Mouse (Mus musculus) erythroblast, embryonic 14.5 days (primary cell): ENCODE data around the gene Abi2.

Source experiments
- GATA1 ChIP-seq: IDR thresholded peaks from 2 replicates; pipeline ENCODE4 v1.6.1; 2012; ENCODE audit warnings: low read length, inconsistent platforms, mixed read lengths
- TAL1 ChIP-seq: IDR thresholded peaks from 3 replicates; pipeline ENCODE4 v1.6.1; 2012; ENCODE audit warnings: low read length, inconsistent platforms, mixed read lengths

DNA sequence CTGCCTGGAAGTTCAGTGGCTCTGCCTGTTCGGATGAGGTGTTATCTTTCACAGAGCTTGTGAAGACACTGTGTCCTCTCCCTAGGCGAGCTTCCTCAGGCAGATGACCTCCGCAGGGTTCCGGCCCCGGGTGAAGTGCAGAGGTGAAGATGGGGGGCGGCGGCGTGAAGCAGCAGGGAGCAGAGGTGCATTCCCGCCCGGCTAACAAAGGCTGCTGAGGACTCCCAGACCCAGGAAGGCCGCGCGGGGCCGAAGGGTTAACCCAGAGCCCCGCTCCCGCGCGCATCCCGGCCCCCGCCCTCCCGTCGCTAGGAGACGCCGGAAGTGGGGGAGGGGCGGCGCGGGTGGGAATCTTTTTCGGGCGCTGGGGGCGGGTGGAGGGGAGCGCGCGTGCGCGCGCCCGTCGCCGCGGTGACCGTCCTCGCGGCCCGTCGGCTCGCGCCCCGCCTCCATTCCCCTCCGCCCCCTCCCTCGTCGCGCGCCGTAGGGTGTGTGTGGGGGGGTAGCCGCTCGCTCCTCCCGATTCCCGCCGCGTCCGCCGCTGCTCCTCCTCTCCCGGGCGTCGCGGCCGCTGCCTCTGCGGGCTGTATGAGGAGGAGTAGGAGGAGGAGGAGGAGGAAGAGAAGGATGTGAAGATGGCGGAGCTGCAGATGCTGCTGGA lies at the start of gene Abi2:
- TF ChIP-seq GATA1, result no peak
- TF ChIP-seq TAL1, result no peak
